Mouse (Mus musculus) NIH3T3 (cell line): ENCODE data around the gene Chd2.
"Not testable (repeated sequence)": the region's sequence is repeated elsewhere in the genome, so short reads cannot be mapped to it uniquely, and the experiment has no call there.

Source experiments
- DNase-seq: peaks from one replicate; pipeline ENCODE4 v3.0.0-alpha.2; 2012; ENCODE audit warnings: low read depth

The Chd2 gene

GRCm38 (mm10) chr7:73541412-73542130 lies at the start of gene Chd2:
Chd2 (minus strand) TSS chr7:73541830.
- peak; percentile 84 for DNase-seq

- DNase-seq: no peak
Observed at GRCm38 (mm10) chr7:73590757-73591156, 49.1 kb upstream of the Chd2 start.

GRCm38 (mm10) chr7:73589208-73589771 lies 47.7 kb upstream of the Chd2 start:
- peak; percentile 37 for DNase-seq

GRCm38 (mm10) chr7:73588351-73588906 lies 46.8 kb upstream of the Chd2 start:
- peak; percentile 86 for DNase-seq

- peak; percentile 58 for DNase-seq
Observed at GRCm38 (mm10) chr7:73586717-73587116, 45.1 kb upstream of the Chd2 start.

- DNase-seq: no peak
Observed at GRCm38 (mm10) chr7:73586206-73586605, 44.6 kb upstream of the Chd2 start.

- DNase-seq: no peak
Observed at GRCm38 (mm10) chr7:73585114-73586032, 43.7 kb upstream of the Chd2 start.

- peak; percentile 67 for DNase-seq
Observed at GRCm38 (mm10) chr7:73584009-73584995, 42.7 kb upstream of the Chd2 start.

GRCm38 (mm10) chr7:73583400-73583799 lies 41.8 kb upstream of the Chd2 start:
- DNase-seq: no peak

- DNase-seq: peak; percentile 65
Observed at GRCm38 (mm10) chr7:73581836-73582375, 40.3 kb upstream of the Chd2 start.

- peak; percentile 72 for DNase-seq
Observed at GRCm38 (mm10) chr7:73579072-73579731, 37.6 kb upstream of the Chd2 start.

GRCm38 (mm10) chr7:73577888-73578421 lies 36.3 kb upstream of the Chd2 start:
- peak; percentile 83 for DNase-seq

GRCm38 (mm10) chr7:73576101-73576936 lies 34.7 kb upstream of the Chd2 start:
- no peak for DNase-seq

- DNase-seq: peak; percentile 70
Observed at GRCm38 (mm10) chr7:73575257-73575656, 33.6 kb upstream of the Chd2 start.

GRCm38 (mm10) chr7:73574673-73575072 lies 33.0 kb upstream of the Chd2 start:
- not testable (repeated sequence) for DNase-seq

- DNase-seq: no peak
Observed at GRCm38 (mm10) chr7:73572571-73572970, 30.9 kb upstream of the Chd2 start.

GRCm38 (mm10) chr7:73568801-73569403 lies 27.3 kb upstream of the Chd2 start:
- no peak for DNase-seq

GRCm38 (mm10) chr7:73567754-73568161 lies 26.1 kb upstream of the Chd2 start:
- no peak for DNase-seq

GRCm38 (mm10) chr7:73564131-73564530 lies 22.5 kb upstream of the Chd2 start:
- DNase-seq: no peak
